Mouse (Mus musculus) hindbrain, embryonic 13.5 days (tissue): ENCODE data around the gene Plekho1. TPM values are rescaled to one million over a fixed set of nuclear protein-coding genes. Genes with fewer than 3 reads are reported as not detected.
"Not testable (repeated sequence)": the region's sequence is repeated elsewhere in the genome, so short reads cannot be mapped to it uniquely, and the experiment has no call there.

Source experiments
- ATAC-seq: fragments of 200-750 bp; cut with Nextera tagmentation; 2 replicates; pipeline ENCODE4 v1.8.0; 2017; ENCODE audit warnings: moderate TSS enrichment; ENCODE audit not compliant: low FRiP score
- H3K27ac ChIP-seq: fragments of 300-500 bp; sonication (generic); 2 replicates; pipeline ENCODE4 v1.5.1; 2015; ENCODE audit warnings: inconsistent platforms, mild to moderate bottlenecking, moderate library complexity
- H3K27me3 ChIP-seq: fragments of 300-500 bp; sonication (generic); 2 replicates; pipeline ENCODE4 v1.6.1; 2015; ENCODE audit warnings: mild to moderate bottlenecking, inconsistent platforms
- H3K36me3 ChIP-seq: fragments of 300-500 bp; sonication (generic); 2 replicates; pipeline ENCODE4 v1.6.1; 2015; ENCODE audit warnings: mild to moderate bottlenecking, inconsistent platforms
- H3K4me1 ChIP-seq: fragments of 300-500 bp; sonication (generic); replicated peaks from 2 replicates; pipeline ENCODE4 v1.6.1; 2015; ENCODE audit warnings: inconsistent platforms
- H3K4me2 ChIP-seq: fragments of 300-500 bp; sonication (generic); 2 replicates; pipeline ENCODE4 v1.6.1; 2015; ENCODE audit warnings: inconsistent platforms, mild to moderate bottlenecking, moderate library complexity
- H3K4me3 ChIP-seq: fragments of 300-500 bp; sonication (generic); 2 replicates; pipeline ENCODE4 v1.5.1; 2015; ENCODE audit warnings: mild to moderate bottlenecking, inconsistent platforms
- H3K9ac ChIP-seq: fragments of 300-500 bp; sonication (generic); 2 replicates; pipeline ENCODE4 v1.6.1; 2015; ENCODE audit warnings: mild to moderate bottlenecking, inconsistent platforms
- H3K9me3 ChIP-seq: fragments of 300-500 bp; sonication (generic); 2 replicates; pipeline ENCODE4 v1.6.1; 2016; ENCODE audit warnings: inconsistent platforms
- WGBS: fragments of 180-500 bp; shearing (Covaris S2); methylation state at CpG from one replicate; pipeline ENCODE4 v1.1.7; 2015; 5-methylcytosine and 5-hydroxymethylcytosine counted together
- polyA plus RNA-seq: library from polyadenylated mRNA; unstranded; fragments of >200 nt; fragmentation: Nextera tagmentation; extraction: Ambion mirVana; gene quantifications from 2 replicates; pipeline ENCODE4 v1.2.1, GENCODE M21; 2015

Gene Plekho1
- polyA plus RNA-seq, 1 experiment from 2014 or later: 65.4 TPM

DNA sequence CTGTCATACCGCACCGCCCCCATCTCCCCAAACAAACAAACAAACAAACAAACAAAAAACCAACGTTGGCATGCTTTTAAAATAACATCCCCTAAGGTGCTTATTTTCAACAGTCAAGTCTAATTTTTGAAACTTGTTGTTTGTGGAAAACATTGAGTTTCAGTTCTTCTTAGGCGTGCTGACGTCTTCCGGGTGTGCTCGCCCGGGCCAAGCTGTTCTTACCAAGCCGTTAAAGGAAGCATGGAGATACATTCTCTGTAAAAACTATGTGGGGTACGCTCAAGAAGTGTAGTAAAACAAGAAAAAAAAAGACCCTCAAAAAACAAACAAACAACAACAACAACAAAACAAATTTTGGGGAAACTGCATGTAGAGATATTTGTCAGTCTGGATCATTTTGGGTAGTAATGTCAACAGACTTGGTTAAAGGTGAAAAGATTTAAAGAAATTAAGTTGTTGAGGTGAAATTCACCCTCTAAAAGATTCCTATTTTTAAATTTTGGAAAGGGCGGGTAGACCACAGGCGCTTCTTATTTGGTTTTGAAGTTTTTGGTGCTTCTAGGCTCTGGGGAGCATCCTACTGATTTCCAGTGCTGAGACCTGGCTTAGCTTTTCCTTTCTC lies 23.4 kb downstream of the Plekho1 start:
- Histone ChIP-seq H3K4me1 (peaks cover 12% of the 10 kb centered on the region), H3K27me3 (peaks cover 9% of the 10 kb centered on the region; the same call in 1 of the 2 replicates), H3K27ac (peak overlapping the region; percentile 71; the same call in 1 of the 2 replicates), H3K4me3 (peak overlapping the region; percentile 33), H3K9me3 (no peaks in the 10 kb centered on the region), H3K36me3 (no peaks in the 10 kb centered on the region), H3K4me2 (peak overlapping the region; percentile 61), H3K9ac (peak overlapping the region; percentile 66; the same call in 1 of the 2 replicates)
- WGBS: 74% methylated on average over 12 of the region's 12 CpGs
- ATAC-seq: no peak

DNA sequence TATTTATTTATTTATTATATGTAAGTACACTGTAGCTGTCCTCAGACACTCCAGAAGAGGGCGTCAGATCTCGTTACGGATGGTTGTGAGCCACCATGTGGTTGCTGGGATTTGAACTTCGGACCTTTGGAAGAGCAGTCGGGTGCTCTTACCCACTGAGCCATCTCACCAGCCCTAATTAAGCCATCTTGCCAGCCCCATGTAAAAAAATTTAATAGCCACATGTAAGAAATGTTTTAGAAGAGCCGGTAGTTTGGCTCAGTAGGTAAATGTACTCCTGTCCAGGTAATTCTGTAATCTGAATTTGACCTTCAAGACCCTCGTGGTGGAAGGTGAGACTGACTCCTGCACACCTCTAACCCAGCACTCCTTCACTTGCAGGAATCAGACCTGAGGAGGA lies 25.1 kb downstream of the Plekho1 start:
- 56% methylated on average over 7 of the region's 7 CpGs for WGBS
- not testable (repeated sequence) for H3K36me3 ChIP-seq, H3K9ac ChIP-seq, H3K9me3 ChIP-seq, ATAC-seq, H3K27me3 ChIP-seq, H3K27ac ChIP-seq, H3K4me3 ChIP-seq, H3K4me2 ChIP-seq
- H3K4me1 ChIP-seq: peaks cover 17% of the 10 kb centered on the region

GRCm38 (mm10) chr3:95969277-95969676 lies 26.5 kb downstream of the Plekho1 start:
- Histone ChIP-seq H3K9ac (no peak overlapping the region), H3K4me3 (no peak overlapping the region), H3K36me3 (no peaks in the 10 kb centered on the region), H3K4me1 (peaks cover 17% of the 10 kb centered on the region), H3K27me3 (peaks cover 5% of the 10 kb centered on the region; the same call in 1 of the 2 replicates), H3K4me2 (no peak overlapping the region), H3K9me3 (no peaks in the 10 kb centered on the region), H3K27ac (no peak overlapping the region)
- no peak for ATAC-seq
- 83% methylated on average over 1 of the region's 1 CpGs for WGBS

DNA sequence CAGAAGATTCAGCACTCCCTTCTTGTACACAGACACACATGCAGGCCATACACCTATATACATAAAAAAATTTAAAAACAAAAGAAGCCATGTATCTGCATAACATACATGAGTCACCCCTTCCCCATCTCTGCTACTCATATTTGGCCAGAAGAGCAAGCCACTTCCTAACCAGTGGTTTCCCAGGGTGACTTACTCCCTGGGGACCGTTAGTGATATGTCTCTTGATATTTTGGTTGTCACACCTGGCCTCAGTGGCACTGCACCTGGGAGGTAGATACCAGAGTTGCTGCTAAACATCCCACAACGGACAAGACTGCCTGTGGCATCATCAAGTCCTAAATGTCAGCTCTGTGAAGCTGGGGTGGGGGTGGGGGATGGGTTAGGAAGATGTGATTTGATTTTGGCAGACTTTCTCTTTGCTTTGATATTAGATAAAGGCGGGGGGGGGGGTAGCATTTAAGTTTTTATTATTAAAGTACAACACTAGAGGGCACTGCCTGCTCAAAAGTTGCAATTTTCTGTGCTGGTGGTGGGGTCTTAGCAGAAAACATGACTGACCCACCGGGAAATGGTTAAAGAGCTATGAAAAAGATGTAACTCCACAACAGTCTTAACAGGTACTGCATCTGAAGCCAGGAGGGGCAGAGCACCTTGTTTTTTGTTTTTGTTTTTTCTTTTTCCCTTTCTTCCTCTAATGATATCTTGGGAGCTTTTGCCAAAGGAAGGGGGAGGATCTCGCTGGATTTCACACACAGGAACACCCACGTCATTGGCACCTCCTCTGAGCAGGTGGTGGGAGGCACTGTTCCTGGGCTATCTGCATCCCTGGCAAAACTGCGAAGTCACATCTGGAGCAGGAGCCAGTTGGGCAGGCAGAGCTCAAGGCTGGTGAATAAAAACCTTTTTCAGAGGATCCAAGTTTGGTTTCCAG lies 30.0 kb downstream of the Plekho1 start:
- Histone ChIP-seq H3K4me1 (peaks cover 5% of the 10 kb centered on the region), H3K9me3 (no peaks in the 10 kb centered on the region), H3K9ac (no peak overlapping the region; the same call in 1 of the 2 replicates), H3K4me2 (peak overlapping the region; percentile 46), H3K27ac (no peak overlapping the region), H3K4me3 (peak overlapping the region; percentile 14; the same call in 1 of the 2 replicates), H3K27me3 (no peaks in the 10 kb centered on the region), H3K36me3 (no peaks in the 10 kb centered on the region)
- ATAC-seq: 0 out of 2 replicates have a peak, but pooled peaks have one; percentile 54
- WGBS: 12% methylated on average over 7 of the region's 7 CpGs

DNA sequence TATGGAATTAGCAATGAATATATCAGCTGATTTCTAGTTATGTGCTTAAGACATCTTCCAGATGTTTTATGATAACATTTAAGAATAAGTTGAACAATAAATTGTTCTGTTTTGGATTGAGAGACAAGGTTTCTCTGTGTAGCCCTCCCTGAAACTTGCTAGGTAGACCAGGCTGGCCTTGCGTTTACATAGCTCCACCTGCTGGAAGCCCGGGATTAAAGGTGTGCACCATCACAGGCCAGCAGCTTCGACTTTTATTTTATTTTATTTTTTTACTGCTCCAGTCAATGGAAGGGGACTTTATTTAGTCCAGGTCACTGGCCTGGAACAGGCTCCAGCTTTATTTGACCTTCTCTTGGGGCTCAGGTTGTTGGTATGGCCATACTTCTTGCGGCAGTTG lies 32.1 kb downstream of the Plekho1 start:
- Histone ChIP-seq H3K27me3 (no peaks in the 10 kb centered on the region), H3K4me2 (no peak overlapping the region), H3K4me3 (no peak overlapping the region), H3K27ac (no peak overlapping the region), H3K9me3 (no peaks in the 10 kb centered on the region), H3K4me1 (peaks cover 5% of the 10 kb centered on the region), H3K36me3 (no peaks in the 10 kb centered on the region), H3K9ac (no peak overlapping the region)
- WGBS: 49% methylated on average over 4 of the region's 4 CpGs
- no peak for ATAC-seq

- H3K27me3 ChIP-seq: no peaks in the 10 kb centered on the region
- no peak overlapping the region for H3K4me3 ChIP-seq
- H3K9ac ChIP-seq: no peak overlapping the region
- no peaks in the 10 kb centered on the region for H3K9me3 ChIP-seq
- WGBS: 36% methylated on average over 2 of the region's 2 CpGs
- H3K4me2 ChIP-seq: no peak overlapping the region
- H3K36me3 ChIP-seq: no peaks in the 10 kb centered on the region
- ATAC-seq: no peak
- no peak overlapping the region for H3K27ac ChIP-seq
- peaks cover 5% of the 10 kb centered on the region for H3K4me1 ChIP-seq
Observed at GRCm38 (mm10) chr3:95963230-95963629, 32.6 kb downstream of the Plekho1 start.

GRCm38 (mm10) chr3:95962182-95962581 lies 33.6 kb downstream of the Plekho1 start:
- H3K9me3 ChIP-seq, H3K4me1 ChIP-seq, H3K27me3 ChIP-seq, H3K4me2 ChIP-seq, H3K27ac ChIP-seq, ATAC-seq, H3K4me3 ChIP-seq, H3K36me3 ChIP-seq, H3K9ac ChIP-seq: not testable (repeated sequence)
- WGBS: 83% methylated on average over 8 of the region's 8 CpGs

- H3K9ac ChIP-seq: no peak overlapping the region
- H3K27ac ChIP-seq: no peak overlapping the region
- no peak overlapping the region for H3K4me3 ChIP-seq
- H3K4me1 ChIP-seq: no peaks in the 10 kb centered on the region
- no peaks in the 10 kb centered on the region for H3K27me3 ChIP-seq
- H3K36me3 ChIP-seq: no peaks in the 10 kb centered on the region
- 93% methylated on average over 1 of the region's 1 CpGs for WGBS
- ATAC-seq: no peak
- H3K4me2 ChIP-seq: no peak overlapping the region
- H3K9me3 ChIP-seq: no peaks in the 10 kb centered on the region
Observed at GRCm38 (mm10) chr3:95959807-95960206, 36.0 kb downstream of the Plekho1 start.

DNA sequence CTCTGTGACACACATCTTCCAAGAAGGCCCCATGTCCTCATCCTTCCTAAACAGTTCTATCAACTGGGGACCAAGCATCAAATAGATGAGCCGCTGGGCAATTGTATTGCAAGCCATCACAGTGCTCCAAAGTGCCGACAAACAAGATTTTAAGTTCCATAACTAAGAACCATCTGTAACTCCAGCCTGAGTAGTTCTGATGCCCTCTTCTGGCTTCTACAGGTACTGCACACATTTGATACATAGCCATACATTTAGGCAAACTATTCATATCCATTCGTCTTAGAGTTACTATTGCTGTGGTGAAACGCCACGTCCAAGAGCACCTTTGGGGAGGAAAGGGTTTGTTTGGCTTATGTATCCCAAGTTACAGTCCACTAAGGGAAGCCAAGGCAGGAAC lies 36.7 kb downstream of the Plekho1 start:
- Histone ChIP-seq H3K27ac (no peak overlapping the region), H3K27me3 (no peaks in the 10 kb centered on the region), H3K36me3 (no peaks in the 10 kb centered on the region), H3K9me3 (no peaks in the 10 kb centered on the region), H3K4me1 (no peaks in the 10 kb centered on the region), H3K9ac (no peak overlapping the region), H3K4me2 (no peak overlapping the region), H3K4me3 (no peak overlapping the region)
- ATAC-seq: no peak
- WGBS: 79% methylated on average over 5 of the region's 5 CpGs

DNA sequence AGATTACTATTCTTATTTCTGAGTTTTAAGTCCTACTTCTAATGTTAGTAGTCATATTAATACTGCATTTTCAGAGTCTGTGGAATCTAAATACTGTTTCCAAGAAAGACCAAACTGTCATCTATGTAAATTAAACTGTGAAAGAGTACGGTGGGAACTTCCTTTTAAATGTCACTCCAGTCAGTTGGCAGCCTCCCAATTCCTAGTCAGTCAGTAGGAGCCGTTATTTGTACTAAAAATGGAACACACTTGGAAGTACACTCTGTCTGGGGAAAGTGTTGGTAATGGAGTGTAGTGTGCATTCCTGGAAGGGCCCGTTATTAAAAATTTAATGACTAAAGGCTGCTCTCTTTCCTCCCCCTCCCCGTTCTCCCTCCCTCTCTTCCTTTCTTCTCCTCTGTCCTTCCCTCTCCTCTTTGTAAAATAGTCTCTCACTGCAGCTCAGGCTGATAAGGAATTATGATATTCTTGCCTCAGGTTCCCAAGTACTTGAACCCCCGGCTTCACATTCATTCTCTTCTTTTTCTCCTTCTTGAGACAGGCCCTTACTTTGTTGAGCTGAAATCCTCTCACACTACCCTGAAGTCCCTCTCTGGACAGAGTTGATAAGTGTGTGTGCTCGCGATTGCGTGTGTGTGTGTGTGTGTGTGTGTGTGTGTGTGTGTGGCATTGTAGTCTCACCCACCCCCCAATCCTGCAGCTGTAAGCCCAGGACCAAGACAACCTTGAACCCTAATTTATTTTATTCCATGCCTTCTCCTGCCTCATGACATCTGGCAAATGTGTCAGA lies 38.2 kb downstream of the Plekho1 start:
- Histone ChIP-seq H3K36me3 (no peaks in the 10 kb centered on the region), H3K4me1 (0 out of 2 replicates have a peak, but pooled peaks cover 7% of the 10 kb centered on the region), H3K4me3 (no peak overlapping the region), H3K27ac (no peak overlapping the region), H3K9ac (no peak overlapping the region), H3K9me3 (no peaks in the 10 kb centered on the region), H3K27me3 (no peaks in the 10 kb centered on the region), H3K4me2 (no peak overlapping the region)
- no peak for ATAC-seq
- WGBS: 68% methylated on average over 8 of the region's 8 CpGs

DNA sequence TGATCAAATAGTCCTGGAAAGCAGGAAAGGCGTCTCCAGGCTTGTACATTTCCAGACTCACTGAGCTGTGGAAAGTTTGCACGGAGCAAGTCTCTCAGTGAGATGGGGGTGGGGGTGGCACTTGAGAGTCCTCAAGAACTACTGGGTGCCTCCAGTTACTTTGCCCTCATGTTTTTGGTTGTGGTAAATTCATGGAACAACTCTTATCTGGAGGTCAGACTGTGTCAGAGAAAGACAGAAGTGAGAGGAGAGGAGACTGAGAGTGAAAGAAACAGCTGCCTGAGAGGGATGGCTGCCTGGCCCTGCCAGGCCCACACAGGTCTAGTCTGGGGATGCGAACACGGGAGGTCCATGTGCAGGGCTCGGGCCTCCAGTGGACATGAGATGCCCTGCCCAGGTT lies 40.5 kb downstream of the Plekho1 start:
- Histone ChIP-seq H3K9ac (no peak overlapping the region), H3K27me3 (no peaks in the 10 kb centered on the region), H3K27ac (no peak overlapping the region), H3K4me3 (no peak overlapping the region), H3K36me3 (no peaks in the 10 kb centered on the region), H3K4me1 (peaks cover 13% of the 10 kb centered on the region; the same call in 1 of the 2 replicates), H3K9me3 (no peaks in the 10 kb centered on the region), H3K4me2 (no peak overlapping the region)
- ATAC-seq: no peak
- 94% methylated on average over 5 of the region's 5 CpGs for WGBS

GRCm38 (mm10) chr3:95954648-95955173 lies 41.1 kb downstream of the Plekho1 start:
- not testable (repeated sequence) for H3K27me3 ChIP-seq, H3K9ac ChIP-seq, H3K4me3 ChIP-seq, ATAC-seq, H3K9me3 ChIP-seq, H3K36me3 ChIP-seq, H3K27ac ChIP-seq, H3K4me2 ChIP-seq
- 89% methylated on average over 12 of the region's 12 CpGs for WGBS
- H3K4me1 ChIP-seq: peaks cover 13% of the 10 kb centered on the region; the same call in 1 of the 2 replicates
